23 mouse cellular contexts compared by ENCODE assay signal in the genomic region with DNA sequence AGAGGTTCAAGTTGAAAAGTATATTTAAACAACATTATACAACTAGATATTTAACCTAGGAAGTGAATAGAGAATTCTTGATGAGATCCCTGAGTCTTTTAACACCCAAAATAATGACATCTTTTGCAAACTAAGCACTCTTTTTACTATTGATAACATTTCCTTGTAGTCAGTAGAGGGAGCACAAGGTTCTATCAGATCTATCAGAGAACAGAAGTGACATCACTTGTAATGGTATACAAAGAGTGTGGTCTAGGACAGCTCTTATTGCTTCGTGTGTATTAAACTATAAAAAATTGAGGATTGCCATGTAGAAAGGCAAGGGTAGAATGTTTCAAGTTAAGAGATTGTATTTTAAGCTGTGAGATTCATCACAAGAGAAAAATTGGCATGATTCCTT.
DNase-seq lines count a peak whose midpoint lies in the region; ATAC-seq and TF ChIP-seq lines count a peak whose summit lies in the region.
"Had no signal": no experiment of that assay in that cellular context is flagged by ENCODE, and none has a peak within 500 bp of the region (broad histone marks: within the 10 kb centered on the region; RNA-seq: fewer than 3 reads in every experiment).

No protein-coding gene starts in this region.

- no peak overlapping the region for H3K27ac ChIP-seq in layer of hippocampus, adult 2 months
- H3K27ac ChIP-seq in MEL (ENCODE audit: control insufficient read depth, low read depth, low read length), result no peak overlapping the region
- H3K27ac ChIP-seq: embryonic facial prominence, embryonic 13.5 days; hindbrain, embryonic 10.5 days; limb, embryonic 12.5 days; lung, embryonic 15.5 days had no signal

- no peak for TF ChIP-seq POLR2A in MEL (IDR thresholded peaks at IDR 0.05; ENCODE audit: control insufficient read depth in 1 of 2, insufficient read depth in 1 of 2, low read depth in 1 of 2, low read length in 2 of 2, poor library complexity in 1 of 2)

- no peak for DNase-seq in frontal cortex, postnatal 10 days (ENCODE audit: low spot score in 2 of 2)
- DNase-seq in layer of hippocampus, adult 2 months (ENCODE audit: low spot score in 2 of 2), result no peak
- no peak for DNase-seq in layer of hippocampus, adult 9-10 months (ENCODE audit: low spot score)
- DNase-seq in 416B (ENCODE audit: low read depth) (peak; percentile 8), MEL (ENCODE audit: low read depth, low spot score) (no peak)
- DNase-seq in natural killer cell, adult 2 months (ENCODE audit: low spot score in 2 of 2), result no peak
- DNase-seq: adrenal gland, postnatal 10 days; cerebellum, adult 2 months; cerebellum, postnatal 36 days; embryo, embryonic 11 days; gastrocnemius, postnatal 10 days; heart, postnatal 10 days; kidney, adult 18-20 months; kidney, postnatal 10 days; lung, postnatal 4 days; right cerebral cortex, postnatal 14 days had no signal

- TF ChIP-seq RAD21 in MEL (IDR thresholded peaks at IDR 0.05; ENCODE audit: low read depth, low read length), result no peak

- no peak overlapping the region for H3K9ac ChIP-seq in MEL (ENCODE audit: control insufficient read depth, low read depth, low read length, poor library complexity, severe bottlenecking)
- H3K9ac ChIP-seq: embryonic facial prominence, embryonic 13.5 days; heart, embryonic 12.5 days; limb, embryonic 12.5 days; lung, embryonic 15.5 days had no signal

- no peak for TF ChIP-seq EP300 in MEL (IDR thresholded peaks at IDR 0.05; ENCODE audit: low read depth in 1 of 2, low read length in 2 of 2)

- no peak overlapping the region for H3K4me3 ChIP-seq in layer of hippocampus, adult 2 months
- no peak overlapping the region for H3K4me3 ChIP-seq in MEL (ENCODE audit: control insufficient read depth in 1 of 2, insufficient read depth in 1 of 2, low read depth in 2 of 2, low read length in 2 of 2)
- H3K4me3 ChIP-seq: embryonic facial prominence, embryonic 13.5 days; erythroblast, embryonic 14.5 days; heart, embryonic 12.5 days; hindbrain, embryonic 10.5 days; limb, embryonic 12.5 days; lung, embryonic 15.5 days had no signal

- peak; percentile 72 for TF ChIP-seq CTCF in layer of hippocampus, adult 2 months (conservative IDR thresholded peaks at IDR 0.05)
- TF ChIP-seq CTCF in MEL (IDR thresholded peaks at IDR 0.05 in 2 of 3, conservative IDR thresholded peaks at IDR 0.05 in 1 of 3; ENCODE audit: control insufficient read depth in 1 of 3, insufficient read depth in 1 of 3, low read depth in 2 of 3, low read length in 3 of 3, poor library complexity in 1 of 3, severe bottlenecking in 1 of 3), result no peak

- no peaks in the 10 kb centered on the region for H3K79me2 ChIP-seq in MEL (ENCODE audit: control insufficient read depth, insufficient read depth, low read length, poor library complexity)

- no peaks in the 10 kb centered on the region for H3K9me3 ChIP-seq in MEL (replicated peaks; ENCODE audit: insufficient read depth, low read length)
- H3K9me3 ChIP-seq: embryonic facial prominence, embryonic 13.5 days; heart, embryonic 12.5 days; hindbrain, embryonic 10.5 days; limb, embryonic 12.5 days; lung, embryonic 15.5 days had no signal

- H3K27me3 ChIP-seq in MEL (ENCODE audit: control insufficient read depth in 1 of 2, insufficient read depth in 2 of 2, low read length in 2 of 2), result no peaks in the 10 kb centered on the region
- H3K27me3 ChIP-seq: embryonic facial prominence, embryonic 13.5 days; heart, embryonic 12.5 days; limb, embryonic 12.5 days; lung, embryonic 15.5 days had no signal

- no peaks in the 10 kb centered on the region for H3K4me1 ChIP-seq in MEL (ENCODE audit: control insufficient read depth in 1 of 2, insufficient read depth in 2 of 2, low read length in 2 of 2)
- H3K4me1 ChIP-seq: heart, embryonic 12.5 days; hindbrain, embryonic 10.5 days; lung, embryonic 15.5 days had no signal

- no peaks in the 10 kb centered on the region for H3K36me3 ChIP-seq in MEL (ENCODE audit: control insufficient read depth in 1 of 2, insufficient read depth in 2 of 2, low read length in 2 of 2)
- H3K36me3 ChIP-seq: embryonic facial prominence, embryonic 13.5 days; heart, embryonic 12.5 days; hindbrain, embryonic 10.5 days; limb, embryonic 12.5 days; lung, embryonic 15.5 days had no signal

- ATAC-seq in frontal cortex, adult (ENCODE audit: low TSS enrichment), result peak; percentile 47; the same call in 1 of the 2 replicates

TF ChIP-seq in MEL, 35 proteins besides CTCF, POLR2A, EP300 and RAD21:
- TF ChIP-seq CHD1 (IDR thresholded peaks at IDR 0.05; ENCODE audit: low read depth, low read length) (no peak), SMC3 (IDR thresholded peaks at IDR 0.05; ENCODE audit: low read depth, low read length) (0 out of 2 replicates have a peak, but pooled peaks have one; percentile 14)
